Comparison of ENCODE assay signal across 8 mouse cellular contexts in genomic region chr4:134543261-134543660, GRCm38 (mm10). TPM values are rescaled to one million over a fixed set of nuclear protein-coding genes. Genes with fewer than 3 reads are reported as not detected.
DNase-seq lines count a peak whose midpoint lies in the region; ATAC-seq and TF ChIP-seq lines count a peak whose summit lies in the region.

No protein-coding gene starts in this region.

- no peak overlapping the region for H3K27ac ChIP-seq in embryonic facial prominence, embryonic 12.5 days
- no peak overlapping the region for H3K27ac ChIP-seq in kidney, adult 2 months (ENCODE audit: insufficient read depth, low read depth, low read length)
- 0 out of 2 replicates have a peak overlapping the region, but pooled peaks have one; percentile 26 for H3K27ac ChIP-seq in limb, embryonic 12.5 days
- H3K27ac ChIP-seq in midbrain, embryonic 16.5 days (ENCODE audit: low read length), result no peak overlapping the region

- H3K4me3 ChIP-seq in embryonic facial prominence, embryonic 12.5 days, result no peak overlapping the region
- H3K4me3 ChIP-seq in kidney, adult 2 months (ENCODE audit: insufficient read depth, low read depth, low read length), result no peak overlapping the region
- H3K4me3 ChIP-seq in limb, embryonic 12.5 days (replicated peaks), result no peak overlapping the region
- H3K4me3 ChIP-seq in midbrain, embryonic 16.5 days (ENCODE audit: low read depth, low read length), result no peak overlapping the region

- TF ChIP-seq POLR2A in kidney, adult 2 months (IDR thresholded peaks at IDR 0.05; ENCODE audit: low read depth, low read length), result no peak

- peak; percentile 9; the same call in 1 of the 2 replicates for ATAC-seq in embryonic facial prominence, embryonic 12.5 days (ENCODE audit: insufficient number of reproducible peaks, insufficient read depth, low FRiP score, low TSS enrichment)
- peak; percentile 54; the same call in 1 of the 2 replicates for ATAC-seq in limb, embryonic 12.5 days (ENCODE audit: insufficient number of reproducible peaks, insufficient read depth, low FRiP score, low TSS enrichment, low read depth)
- peak; percentile 61 for ATAC-seq in midbrain, embryonic 16.5 days

- H3K9me3 ChIP-seq in embryonic facial prominence, embryonic 12.5 days, result no peaks in the 10 kb centered on the region
- no peaks in the 10 kb centered on the region for H3K9me3 ChIP-seq in limb, embryonic 12.5 days
- H3K9me3 ChIP-seq in midbrain, embryonic 16.5 days (replicated peaks; ENCODE audit: control insufficient read depth, low read length, poor library complexity, severe bottlenecking), result no peaks in the 10 kb centered on the region

- no peaks in the 10 kb centered on the region for H3K27me3 ChIP-seq in embryonic facial prominence, embryonic 12.5 days
- no peaks in the 10 kb centered on the region for H3K27me3 ChIP-seq in kidney, adult 2 months (replicated peaks; ENCODE audit: control insufficient read depth, insufficient read depth, low read length)
- no peaks in the 10 kb centered on the region for H3K27me3 ChIP-seq in limb, embryonic 12.5 days
- H3K27me3 ChIP-seq in midbrain, embryonic 16.5 days (ENCODE audit: control insufficient read depth, insufficient read depth, low read depth, low read length), result no peaks in the 10 kb centered on the region

- H3K4me2 ChIP-seq in embryonic facial prominence, embryonic 12.5 days (replicated peaks), result no peak overlapping the region
- no peak overlapping the region for H3K4me2 ChIP-seq in limb, embryonic 12.5 days
- H3K4me2 ChIP-seq in midbrain, embryonic 16.5 days (ENCODE audit: low read length), result no peak overlapping the region

- 5% methylated on average over 5 of the region's 5 CpGs for WGBS in embryonic facial prominence, embryonic 12.5 days
- 4% methylated on average over 5 of the region's 5 CpGs for WGBS in kidney, adult 2 months
- 10% methylated on average over 5 of the region's 5 CpGs for WGBS in limb, embryonic 12.5 days
- 2% methylated on average over 5 of the region's 5 CpGs for WGBS in midbrain, embryonic 16.5 days

- peaks cover 9% of the 10 kb centered on the region; the same call in 1 of the 2 replicates for H3K4me1 ChIP-seq in embryonic facial prominence, embryonic 12.5 days
- H3K4me1 ChIP-seq in kidney, adult 2 months (ENCODE audit: control insufficient read depth, insufficient read depth, low read length), result no peaks in the 10 kb centered on the region
- peaks cover 9% of the 10 kb centered on the region; the same call in 1 of the 2 replicates for H3K4me1 ChIP-seq in limb, embryonic 12.5 days (replicated peaks)
- peaks cover 4% of the 10 kb centered on the region; the same call in 1 of the 2 replicates for H3K4me1 ChIP-seq in midbrain, embryonic 16.5 days (ENCODE audit: control insufficient read depth, insufficient read depth, low read length)

- TF ChIP-seq CTCF in kidney, adult 2 months (conservative IDR thresholded peaks at IDR 0.05; ENCODE audit: insufficient read depth, insufficient read length, low read depth, low read length), result peak; percentile 97

- no peak overlapping the region; the same call in 1 of the 2 replicates for H3K9ac ChIP-seq in embryonic facial prominence, embryonic 12.5 days
- no peak overlapping the region for H3K9ac ChIP-seq in limb, embryonic 12.5 days (replicated peaks)
- H3K9ac ChIP-seq in midbrain, embryonic 16.5 days (ENCODE audit: low read depth, low read length), result no peak overlapping the region

- H3K36me3 ChIP-seq in embryonic facial prominence, embryonic 12.5 days, result peaks cover 86% of the 10 kb centered on the region
- H3K36me3 ChIP-seq in kidney, adult 2 months (ENCODE audit: control insufficient read depth, insufficient read depth, low read length), result no peaks in the 10 kb centered on the region
- peaks cover 98% of the 10 kb centered on the region for H3K36me3 ChIP-seq in limb, embryonic 12.5 days
- peaks cover 20% of the 10 kb centered on the region; the same call in 1 of the 2 replicates for H3K36me3 ChIP-seq in midbrain, embryonic 16.5 days (ENCODE audit: control insufficient read depth, insufficient read depth, low read length)

- DNase-seq in 3134 (ENCODE audit: extremely low read depth, insufficient read length, low spot score), result peak; percentile 65
- peak; percentile 95 for DNase-seq in adrenal gland, postnatal 25 days
- DNase-seq in heart, adult 18-20 months, result peak; percentile 87 to 98
- peak; percentile 93 for DNase-seq in kidney, adult 2 months
- peak; percentile 94 to 95 for DNase-seq in spleen, postnatal 10 days (ENCODE audit: low spot score in 2 of 2)

RNA-seq across cellular contexts. Expression of gene Mtfr1l, which starts 8.1 kb away (rescaled TPM):
- 118 and 130 TPM in 2 replicates for total RNA-seq in adrenal gland, postnatal 25 days (2021)
- polyA plus RNA-seq in embryonic facial prominence, embryonic 12.5 days (2016; fragmentation: Nextera tagmentation; extraction: Ambion mirVana), result 135 and 139 TPM in 2 replicates
- 100 to 1,000 TPM; 184 to 217 TPM for total RNA-seq in heart, adult 18-20 months (2021)
- 133 and 149 TPM in 2 replicates for polyA plus RNA-seq in kidney, adult 2 months (2012; rRNA removed)
- polyA plus RNA-seq in limb, embryonic 12.5 days (2016; fragmentation: Nextera tagmentation; extraction: Ambion mirVana), result 118 TPM in 2 replicates
- 169 and 175 TPM in 2 replicates for polyA plus RNA-seq in midbrain, embryonic 16.5 days (2015; fragmentation: Nextera tagmentation; extraction: Ambion mirVana)

RNA-seq across cellular contexts. Expression of gene Selenon, which starts 8.7 kb away (rescaled TPM):
- 30.5 and 35.2 TPM in 2 replicates for total RNA-seq in adrenal gland, postnatal 25 days (2021)
- polyA plus RNA-seq in embryonic facial prominence, embryonic 12.5 days (2016; fragmentation: Nextera tagmentation; extraction: Ambion mirVana), result 27.3 and 49.1 TPM in 2 replicates
- total RNA-seq in heart, adult 18-20 months (2021), result 10 to 100 TPM; 16.8 to 17.0 TPM
- 9.8 and 10.2 TPM in 2 replicates for polyA plus RNA-seq in kidney, adult 2 months (2012; rRNA removed)
- 14.7 and 47.6 TPM in 2 replicates for polyA plus RNA-seq in limb, embryonic 12.5 days (2016; fragmentation: Nextera tagmentation; extraction: Ambion mirVana)
- polyA plus RNA-seq in midbrain, embryonic 16.5 days (2015; fragmentation: Nextera tagmentation; extraction: Ambion mirVana), result 6.7 and 9.2 TPM in 2 replicates

RNA-seq across cellular contexts. Expression of gene Aunip, which starts 32.5 kb away (rescaled TPM):
- total RNA-seq in adrenal gland, postnatal 25 days (2021), result 3.4 and 4.4 TPM in 2 replicates
- polyA plus RNA-seq in embryonic facial prominence, embryonic 12.5 days (2016; fragmentation: Nextera tagmentation; extraction: Ambion mirVana), result 11.6 and 13.1 TPM in 2 replicates
- under 1 TPM in 1 of 2 experiments, not detected in 1; 0.36 TPM for total RNA-seq in heart, adult 18-20 months (2021)
- 0.07 and 0.09 TPM in 2 replicates for polyA plus RNA-seq in kidney, adult 2 months (2012; rRNA removed)
- 15.8 and 16.5 TPM in 2 replicates for polyA plus RNA-seq in limb, embryonic 12.5 days (2016; fragmentation: Nextera tagmentation; extraction: Ambion mirVana)
- polyA plus RNA-seq in midbrain, embryonic 16.5 days (2015; fragmentation: Nextera tagmentation; extraction: Ambion mirVana), result 1.3 and 1.7 TPM in 2 replicates

RNA-seq across cellular contexts. Expression of gene Paqr7, which starts 46.8 kb away (rescaled TPM):
- total RNA-seq in adrenal gland, postnatal 25 days (2021), result 39.9 and 63.1 TPM in 2 replicates
- 3.3 and 3.4 TPM in 2 replicates for polyA plus RNA-seq in embryonic facial prominence, embryonic 12.5 days (2016; fragmentation: Nextera tagmentation; extraction: Ambion mirVana)
- 10 to 100 TPM; 15.5 to 15.7 TPM for total RNA-seq in heart, adult 18-20 months (2021)
- 58.7 and 74.3 TPM in 2 replicates for polyA plus RNA-seq in kidney, adult 2 months (2012; rRNA removed)
- 2.4 and 2.9 TPM in 2 replicates for polyA plus RNA-seq in limb, embryonic 12.5 days (2016; fragmentation: Nextera tagmentation; extraction: Ambion mirVana)
- 27.2 and 36.2 TPM in 2 replicates for polyA plus RNA-seq in midbrain, embryonic 16.5 days (2015; fragmentation: Nextera tagmentation; extraction: Ambion mirVana)

Comparison
In these comparisons a context has a peak if more than half of its experiments do, and no peak if none do; other contexts are left out.
1. ATAC-seq: peak in every context shown above with its lines; median percentile 61 in midbrain, embryonic 16.5 days; 54 in limb, embryonic 12.5 days; 9 in embryonic facial prominence, embryonic 12.5 days.